19 mouse cellular contexts compared by ENCODE assay signal in genomic region chr4:7269047-7269446, GRCm38 (mm10).
"Had no signal": no experiment of that assay in that cellular context is flagged by ENCODE, and none has a peak within 500 bp of the region (broad histone marks: within the 10 kb centered on the region; RNA-seq: fewer than 3 reads in every experiment).

No protein-coding gene starts in this region.

- H3K27me3 ChIP-seq: limb, embryonic 13.5 days; midbrain, embryonic 12.5 days; midbrain, embryonic 15.5 days; neural tube, embryonic 13.5 days; stomach, embryonic 15.5 days had no signal

- H3K9ac ChIP-seq: limb, embryonic 13.5 days; liver, embryonic 14.5 days; liver, postnatal 0 days; lung, embryonic 14.5 days; midbrain, embryonic 12.5 days; midbrain, embryonic 15.5 days; neural tube, embryonic 13.5 days; stomach, embryonic 15.5 days had no signal

- H3K4me3 ChIP-seq: limb, embryonic 10.5 days; limb, embryonic 13.5 days; midbrain, embryonic 12.5 days; midbrain, embryonic 15.5 days; neural tube, embryonic 13.5 days; stomach, embryonic 15.5 days had no signal

- H3K9me3 ChIP-seq: limb, embryonic 10.5 days; limb, embryonic 13.5 days; midbrain, embryonic 12.5 days; midbrain, embryonic 15.5 days; neural tube, embryonic 13.5 days; stomach, embryonic 15.5 days had no signal

- H3K36me3 ChIP-seq: limb, embryonic 10.5 days; limb, embryonic 13.5 days; midbrain, embryonic 12.5 days; midbrain, embryonic 15.5 days; neural tube, embryonic 13.5 days; stomach, embryonic 15.5 days had no signal

- DNase-seq: kidney, adult 9 months; kidney, postnatal 14 days; kidney, postnatal 4 days; liver; liver, postnatal 0 days; lung, embryonic 14.5 days; retina, postnatal 1 day; right cerebral cortex, postnatal 25 days; spleen, adult 18-20 months; thymus, postnatal 25 days had no signal

- H3K27ac ChIP-seq: limb, embryonic 10.5 days; limb, embryonic 13.5 days; liver, embryonic 14.5 days; macrophage; midbrain, embryonic 12.5 days; midbrain, embryonic 15.5 days; neural tube, embryonic 13.5 days; stomach, embryonic 15.5 days had no signal

- ATAC-seq: liver, postnatal 0 days; lung, postnatal 0 days; midbrain, embryonic 15.5 days had no signal

- H3K4me1 ChIP-seq: limb, embryonic 10.5 days; limb, embryonic 13.5 days; midbrain, embryonic 12.5 days; midbrain, embryonic 15.5 days; neural tube, embryonic 13.5 days; stomach, embryonic 15.5 days had no signal

- H3K4me2 ChIP-seq: limb, embryonic 13.5 days; lung, embryonic 14.5 days; midbrain, embryonic 12.5 days; midbrain, embryonic 15.5 days; neural tube, embryonic 13.5 days; stomach, embryonic 15.5 days had no signal
